Mouse (Mus musculus): Measurements from ENCODE around the gene Aqp5.

DNA sequence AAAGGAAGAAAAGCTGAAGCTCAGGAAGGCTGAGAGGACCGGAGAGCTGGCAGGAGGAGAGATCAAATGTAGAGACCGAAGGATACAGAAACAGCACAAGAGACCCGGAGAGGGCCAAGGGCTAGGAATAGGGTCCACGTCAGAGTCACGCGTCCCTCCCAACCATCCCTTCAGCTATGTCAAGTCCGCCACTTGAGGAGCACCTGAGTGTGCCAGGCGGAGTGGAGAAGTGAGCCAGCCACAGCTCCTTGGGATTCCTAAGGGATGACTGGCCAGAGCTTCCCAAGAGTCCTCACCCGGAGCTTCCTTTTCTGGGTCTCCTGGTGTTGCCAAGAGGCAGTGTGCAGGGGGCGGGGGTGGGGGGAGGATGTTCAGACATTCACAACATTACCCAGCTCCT lies 4.4 kb downstream of the Aqp5 start:
- no peak for TF ChIP-seq CTCF (IDR thresholded peaks at IDR 0.05; ENCODE audit: low read depth, low read length)
- TF ChIP-seq POLR2A (IDR thresholded peaks at IDR 0.05; ENCODE audit: borderline replicate concordance, low read depth, low read length) = no peak

Data from bone marrow macrophage, adult 2 months (primary cell).